Mouse (Mus musculus): Measurements from ENCODE around the gene Rasgrf1.
A peak's percentile ranks its signal among the peaks of the same experiment; 100 is the strongest.

Rasgrf1 gene

GRCm38 (mm10) chr9:89907941-89908340 lies 1.8 kb upstream of the Rasgrf1 start:
- no peak for ATAC-seq (ENCODE audit: low TSS enrichment)

GRCm38 (mm10) chr9:89908601-89909000 lies 1.1 kb upstream of the Rasgrf1 start:
- ATAC-seq (ENCODE audit: low TSS enrichment): peak; percentile 47

GRCm38 (mm10) chr9:89910011-89910400 lies 298 bp downstream of the Rasgrf1 start:
- ATAC-seq (ENCODE audit: low TSS enrichment): no peak

- ATAC-seq (ENCODE audit: low TSS enrichment): no peak
Measured at GRCm38 (mm10) chr9:89910741-89911444, 1.2 kb downstream of the Rasgrf1 start.

- ATAC-seq (ENCODE audit: low TSS enrichment): no peak
Measured at GRCm38 (mm10) chr9:89911891-89912549, 2.3 kb downstream of the Rasgrf1 start.

- ATAC-seq (ENCODE audit: low TSS enrichment): no peak
Measured at GRCm38 (mm10) chr9:89913135-89913534, 3.4 kb downstream of the Rasgrf1 start.

GRCm38 (mm10) chr9:89916471-89916870 lies 6.8 kb downstream of the Rasgrf1 start:
- ATAC-seq (ENCODE audit: low TSS enrichment): peak; percentile 48; the same call in 1 of the 2 replicates

- ATAC-seq (ENCODE audit: low TSS enrichment): no peak
Measured at GRCm38 (mm10) chr9:89917431-89917830, 7.7 kb downstream of the Rasgrf1 start.

- ATAC-seq (ENCODE audit: low TSS enrichment): peak; percentile 64
Measured at GRCm38 (mm10) chr9:89918832-89919231, 9.1 kb downstream of the Rasgrf1 start.

GRCm38 (mm10) chr9:89921121-89921520 lies 11.4 kb downstream of the Rasgrf1 start:
- ATAC-seq (ENCODE audit: low TSS enrichment): no peak

GRCm38 (mm10) chr9:89922666-89923065 lies 13.0 kb downstream of the Rasgrf1 start:
- no peak for ATAC-seq (ENCODE audit: low TSS enrichment)

- no peak for ATAC-seq (ENCODE audit: low TSS enrichment)
Measured at GRCm38 (mm10) chr9:89924836-89925235, 15.1 kb downstream of the Rasgrf1 start.

GRCm38 (mm10) chr9:89928497-89928896 lies 18.8 kb downstream of the Rasgrf1 start:
- no peak for ATAC-seq (ENCODE audit: low TSS enrichment)

GRCm38 (mm10) chr9:89940428-89940827 lies 30.7 kb downstream of the Rasgrf1 start:
- ATAC-seq (ENCODE audit: low TSS enrichment): no peak

- no peak for ATAC-seq (ENCODE audit: low TSS enrichment)
Measured at GRCm38 (mm10) chr9:89946830-89947229, 37.1 kb downstream of the Rasgrf1 start.

GRCm38 (mm10) chr9:89948602-89949001 lies 38.9 kb downstream of the Rasgrf1 start:
- ATAC-seq (ENCODE audit: low TSS enrichment): no peak

GRCm38 (mm10) chr9:89953596-89954215 lies 44.0 kb downstream of the Rasgrf1 start:
- ATAC-seq (ENCODE audit: low TSS enrichment): no peak

GRCm38 (mm10) chr9:89954860-89955479 lies 45.3 kb downstream of the Rasgrf1 start:
- no peak for ATAC-seq (ENCODE audit: low TSS enrichment)

- ATAC-seq (ENCODE audit: low TSS enrichment): no peak
Measured at GRCm38 (mm10) chr9:89958959-89959358, 49.3 kb downstream of the Rasgrf1 start.

GRCm38 (mm10) chr9:89964091-89964490 lies 54.4 kb downstream of the Rasgrf1 start:
- ATAC-seq (ENCODE audit: low TSS enrichment): no peak

- no peak for ATAC-seq (ENCODE audit: low TSS enrichment)
Measured at GRCm38 (mm10) chr9:89967716-89968115, 58.0 kb downstream of the Rasgrf1 start.

GRCm38 (mm10) chr9:89968836-89969450 lies 59.2 kb downstream of the Rasgrf1 start:
- no peak for ATAC-seq (ENCODE audit: low TSS enrichment)

All from frontal cortex, adult (tissue).